Mouse (Mus musculus) forebrain, embryonic 15.5 days (tissue): ENCODE measurements around the gene Ust. TPM values are rescaled to one million over a fixed set of nuclear protein-coding genes. Genes with fewer than 3 reads are reported as not detected.
A peak's percentile ranks its signal among the peaks of the same experiment; 100 is the strongest.

Experiments
- ATAC-seq: fragments of 200-750 bp; cut with Nextera tagmentation; replicated peaks from 2 replicates; pipeline ENCODE4 v1.8.0; 2017; ENCODE audit warnings: mild to moderate bottlenecking, moderate TSS enrichment, moderate library complexity
- H3K27ac ChIP-seq: fragments of 300-500 bp; sonication (generic); replicated peaks from 2 replicates; pipeline ENCODE4 v1.5.1; 2015; ENCODE audit warnings: mild to moderate bottlenecking, inconsistent platforms
- H3K27me3 ChIP-seq: fragments of 300-500 bp; sonication (generic); 2 replicates; pipeline ENCODE4 v1.6.1; 2015; ENCODE audit warnings: inconsistent platforms
- H3K36me3 ChIP-seq: fragments of 300-500 bp; sonication (generic); 2 replicates; pipeline ENCODE4 v1.6.1; 2015; ENCODE audit warnings: mild to moderate bottlenecking, inconsistent platforms
- H3K4me1 ChIP-seq: fragments of 300-500 bp; sonication (generic); 2 replicates; pipeline ENCODE4 v1.6.1; 2015; ENCODE audit warnings: inconsistent platforms
- H3K4me2 ChIP-seq: fragments of 300-500 bp; sonication (generic); replicated peaks from 2 replicates; pipeline ENCODE4 v1.6.1; 2015; ENCODE audit warnings: mild to moderate bottlenecking, inconsistent platforms
- H3K4me3 ChIP-seq: fragments of 300-500 bp; sonication (generic); 2 replicates; pipeline ENCODE4 v1.5.1; 2015; ENCODE audit warnings: mild to moderate bottlenecking, inconsistent platforms
- H3K9ac ChIP-seq: fragments of 300-500 bp; sonication (generic); replicated peaks from 2 replicates; pipeline ENCODE4 v1.6.1; 2015; ENCODE audit warnings: mild to moderate bottlenecking, inconsistent platforms
- H3K9me3 ChIP-seq: fragments of 300-500 bp; sonication (generic); 2 replicates; pipeline ENCODE4 v1.6.1; 2016; ENCODE audit warnings: inconsistent platforms
- WGBS: fragments of 180-500 bp; shearing (Covaris S2); methylation state at CpG from one replicate; pipeline ENCODE4 v1.1.7; 2015; ENCODE audit warnings: mixed read lengths; 5-methylcytosine and 5-hydroxymethylcytosine counted together
- polyA plus RNA-seq: library from polyadenylated mRNA; unstranded; fragments of >200 nt; fragmentation: Nextera tagmentation; extraction: Ambion mirVana; gene quantifications from 2 replicates; pipeline ENCODE4 v1.2.1, GENCODE M21; 2015

Ust gene
- polyA plus RNA-seq, 1 experiment from 2014 or later: 8.1 TPM

DNA sequence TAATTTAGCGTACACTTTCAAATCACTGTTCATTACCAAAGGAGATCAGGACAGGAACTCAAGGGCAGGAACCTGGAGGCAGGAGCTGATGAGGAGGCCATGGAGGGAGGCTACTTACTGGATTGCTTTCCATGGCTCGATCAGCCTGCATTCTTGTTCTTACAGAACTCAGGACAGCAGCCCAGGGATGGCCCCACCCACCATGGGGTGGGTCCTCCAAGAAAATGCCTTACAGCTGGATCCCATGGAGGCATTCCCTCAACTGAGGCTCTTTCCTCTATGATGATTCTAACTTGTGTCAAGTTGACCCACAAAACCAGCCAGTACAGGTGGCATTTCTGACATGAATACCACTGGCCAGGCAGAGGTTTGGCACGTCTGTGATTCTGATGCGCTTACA is 314.9 kb downstream of the Ust start:
- Histone ChIP-seq H3K9ac (no peak overlapping the region), H3K4me2 (no peak overlapping the region), H3K4me1 (no peaks in the 10 kb centered on the region), H3K27me3 (no peaks in the 10 kb centered on the region), H3K36me3 (no peaks in the 10 kb centered on the region), H3K9me3 (no peaks in the 10 kb centered on the region), H3K27ac (no peak overlapping the region), H3K4me3 (no peak overlapping the region)
- 79% methylated on average over 4 of the region's 4 CpGs for WGBS
- ATAC-seq: no peak

DNA sequence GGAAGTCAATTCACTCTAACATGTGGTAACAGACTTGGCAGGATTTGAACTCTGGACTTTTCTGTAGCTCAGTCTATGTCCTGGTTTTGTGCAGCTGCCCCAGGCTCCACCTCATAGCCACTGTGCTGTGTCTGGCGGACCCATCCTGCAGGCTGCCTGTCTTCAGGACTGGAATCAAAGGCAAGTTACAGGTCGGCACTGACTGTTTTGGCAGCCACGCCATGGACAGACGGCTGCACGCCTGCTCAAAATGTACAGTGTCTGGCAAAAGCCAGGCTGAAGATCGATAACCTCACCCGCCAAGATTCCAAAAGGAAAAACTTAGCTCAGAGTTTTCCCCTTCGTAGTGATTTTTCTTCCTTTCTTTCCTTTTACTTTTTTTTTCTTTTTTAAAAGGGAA is 318.8 kb downstream of the Ust start:
- H3K4me1 ChIP-seq: peaks cover 7% of the 10 kb centered on the region
- no peak overlapping the region for H3K4me3 ChIP-seq
- ATAC-seq: no peak
- H3K9ac ChIP-seq: no peak overlapping the region
- H3K27me3 ChIP-seq: no peaks in the 10 kb centered on the region
- H3K27ac ChIP-seq: no peak overlapping the region
- H3K36me3 ChIP-seq: no peaks in the 10 kb centered on the region
- H3K9me3 ChIP-seq: no peaks in the 10 kb centered on the region
- 80% methylated on average over 8 of the region's 8 CpGs for WGBS
- no peak overlapping the region for H3K4me2 ChIP-seq

DNA sequence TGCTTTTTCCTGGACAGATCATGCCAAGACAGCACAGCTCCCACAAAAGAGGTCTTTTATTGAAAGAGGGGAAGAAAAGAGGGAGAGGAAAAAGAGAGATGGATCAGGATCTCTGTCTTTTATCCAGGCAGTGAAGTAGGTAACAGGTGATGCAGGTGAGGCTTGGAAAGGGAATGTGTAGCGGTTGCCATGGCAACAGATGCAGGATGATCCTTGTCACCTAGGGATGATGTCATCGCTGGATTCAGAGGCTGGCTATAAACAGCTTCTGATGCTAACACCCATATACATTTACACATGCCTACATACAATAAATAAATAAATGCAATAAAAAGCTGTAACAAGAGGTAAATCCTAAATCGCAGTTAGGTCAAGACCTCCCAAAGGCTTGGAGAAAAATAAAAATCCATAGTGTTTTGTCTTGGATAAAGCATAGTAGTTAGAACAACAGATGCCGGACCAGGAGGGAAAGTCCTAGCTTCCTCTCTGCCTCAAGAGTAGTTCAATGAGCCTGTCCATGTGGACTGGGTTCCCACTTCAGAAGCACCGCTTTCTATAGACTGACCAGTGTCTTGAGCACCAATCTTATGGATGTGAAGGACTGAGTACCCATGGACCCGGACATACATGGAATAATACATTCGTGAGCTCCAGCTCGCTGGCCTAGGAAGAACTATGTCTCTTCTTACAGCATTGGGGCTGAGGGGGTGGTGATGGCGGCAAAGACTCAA is 319.4 kb downstream of the Ust start:
- H3K36me3 ChIP-seq: no peaks in the 10 kb centered on the region
- no peak overlapping the region for H3K4me3 ChIP-seq
- no peak overlapping the region for H3K27ac ChIP-seq
- H3K4me1 ChIP-seq: peaks cover 7% of the 10 kb centered on the region
- WGBS: 90% methylated on average over 9 of the region's 9 CpGs
- H3K27me3 ChIP-seq: no peaks in the 10 kb centered on the region
- no peak overlapping the region for H3K9ac ChIP-seq
- no peaks in the 10 kb centered on the region for H3K9me3 ChIP-seq
- ATAC-seq: no peak
- H3K4me2 ChIP-seq: no peak overlapping the region

DNA sequence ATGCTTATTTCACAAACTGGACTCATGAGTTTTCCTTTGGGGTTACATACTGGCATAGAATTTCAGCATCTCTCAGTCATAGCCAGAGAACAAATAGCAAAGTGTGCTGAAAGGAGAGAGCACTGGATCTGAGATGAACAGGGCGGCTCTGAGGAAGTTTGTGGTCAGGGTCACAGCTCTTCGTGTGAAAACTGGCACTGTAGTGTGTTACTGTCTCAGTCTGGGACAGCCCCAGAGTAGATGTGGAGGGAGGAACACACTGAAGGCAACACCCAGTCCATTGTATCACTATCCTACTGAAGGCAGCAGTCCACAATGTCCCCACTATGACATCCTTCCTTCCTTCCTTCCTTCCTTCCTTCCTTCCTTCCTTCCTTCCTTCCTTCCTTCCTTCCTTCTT is 321.0 kb downstream of the Ust start:
- Histone ChIP-seq H3K9ac (no peak overlapping the region), H3K4me2 (no peak overlapping the region), H3K36me3 (no peaks in the 10 kb centered on the region), H3K27me3 (no peaks in the 10 kb centered on the region), H3K27ac (no peak overlapping the region), H3K9me3 (no peaks in the 10 kb centered on the region), H3K4me1 (peaks cover 7% of the 10 kb centered on the region), H3K4me3 (no peak overlapping the region)
- no peak for ATAC-seq
- WGBS: 69% methylated on average over 2 of the region's 2 CpGs

DNA sequence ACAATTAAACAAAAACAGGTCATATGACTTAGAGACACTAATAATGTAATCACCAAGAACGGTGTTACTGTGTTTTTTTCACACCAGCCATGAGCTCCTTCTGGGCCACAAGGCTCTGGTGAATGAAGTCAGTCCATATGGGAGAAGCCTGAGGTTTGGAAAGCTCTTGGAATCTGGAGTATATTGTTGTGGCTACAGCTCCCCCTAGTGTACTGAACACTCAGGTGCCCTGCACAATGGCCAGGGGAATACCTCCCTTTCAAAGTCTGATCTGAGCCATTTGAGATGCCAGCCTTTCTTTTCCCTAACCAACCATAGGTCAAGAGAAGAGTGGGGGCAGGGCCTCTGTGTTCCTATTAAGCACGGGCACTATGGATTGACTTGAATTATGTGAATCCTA is 322.3 kb downstream of the Ust start:
- no peak overlapping the region for H3K9ac ChIP-seq
- no peaks in the 10 kb centered on the region for H3K9me3 ChIP-seq
- H3K4me1 ChIP-seq: peaks cover 7% of the 10 kb centered on the region
- WGBS: 7% methylated on average over 2 of the region's 2 CpGs
- H3K27me3 ChIP-seq: no peaks in the 10 kb centered on the region
- ATAC-seq: peak; percentile 95
- no peak overlapping the region for H3K4me2 ChIP-seq
- no peak overlapping the region for H3K4me3 ChIP-seq
- H3K27ac ChIP-seq: no peak overlapping the region
- H3K36me3 ChIP-seq: no peaks in the 10 kb centered on the region

DNA sequence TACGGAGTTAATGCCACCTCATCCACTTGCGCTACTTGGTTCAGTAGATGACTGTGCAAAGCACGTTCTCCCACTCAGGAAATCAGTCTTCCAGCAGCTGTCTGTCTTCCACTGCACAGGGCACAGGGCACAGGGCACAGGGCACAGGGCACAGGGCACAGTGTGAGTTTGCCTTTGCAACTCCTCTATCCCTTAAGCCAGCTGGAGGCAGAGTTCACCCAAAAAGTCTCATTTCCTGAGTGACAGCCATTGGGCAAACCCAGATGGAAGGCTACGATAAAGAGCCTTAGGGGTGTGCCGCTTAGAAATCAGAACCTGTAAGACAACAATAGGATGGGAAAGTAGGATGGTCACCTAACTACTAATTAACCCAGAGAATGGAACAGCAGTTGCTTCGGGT is 322.9 kb downstream of the Ust start:
- no peak overlapping the region for H3K27ac ChIP-seq
- ATAC-seq: peak; percentile 18; the same call in 1 of the 2 replicates
- no peaks in the 10 kb centered on the region for H3K27me3 ChIP-seq
- peaks cover 7% of the 10 kb centered on the region for H3K4me1 ChIP-seq
- no peaks in the 10 kb centered on the region for H3K36me3 ChIP-seq
- no peak overlapping the region for H3K4me3 ChIP-seq
- no peaks in the 10 kb centered on the region for H3K9me3 ChIP-seq
- 64% methylated on average over 6 of the region's 6 CpGs for WGBS
- no peak overlapping the region for H3K9ac ChIP-seq
- no peak overlapping the region for H3K4me2 ChIP-seq

DNA sequence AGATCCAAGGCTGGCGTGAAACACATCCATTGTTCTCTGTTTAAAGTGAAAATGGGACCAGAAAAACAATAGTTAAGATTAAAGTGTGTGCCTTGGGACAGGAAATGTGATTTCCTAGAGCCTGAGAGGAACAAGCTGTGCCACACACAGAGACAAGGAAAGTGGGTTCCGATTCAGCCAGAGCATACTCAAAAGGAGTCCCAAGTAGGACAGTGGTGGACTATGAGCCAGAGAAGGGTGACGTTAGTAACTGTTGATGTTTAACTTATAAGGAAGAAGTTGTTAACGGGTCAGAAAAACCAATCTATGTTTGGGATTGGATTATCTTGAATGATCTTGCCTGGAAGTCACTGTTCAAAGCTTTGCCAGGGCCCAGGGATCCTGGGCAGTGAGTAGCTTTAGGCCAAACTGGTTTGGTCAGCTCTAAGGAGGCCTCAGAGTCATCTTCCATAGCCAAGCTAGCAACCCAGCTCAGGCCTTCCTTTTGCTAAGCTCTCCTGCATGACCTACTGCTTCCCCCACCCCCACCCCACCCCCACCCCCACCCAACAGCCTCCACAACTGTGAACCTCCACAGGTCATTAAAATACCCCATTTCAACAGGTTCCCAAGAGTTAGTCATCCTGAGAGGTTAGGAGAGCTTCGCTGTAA is 329.2 kb downstream of the Ust start:
- no peaks in the 10 kb centered on the region for H3K36me3 ChIP-seq
- no peak overlapping the region for H3K4me2 ChIP-seq
- H3K9ac ChIP-seq: no peak overlapping the region
- H3K4me3 ChIP-seq: no peak overlapping the region
- 86% methylated on average over 5 of the region's 5 CpGs for WGBS
- H3K27ac ChIP-seq: no peak overlapping the region
- ATAC-seq: no peak
- H3K4me1 ChIP-seq: no peaks in the 10 kb centered on the region
- H3K9me3 ChIP-seq: no peaks in the 10 kb centered on the region
- no peaks in the 10 kb centered on the region for H3K27me3 ChIP-seq

DNA sequence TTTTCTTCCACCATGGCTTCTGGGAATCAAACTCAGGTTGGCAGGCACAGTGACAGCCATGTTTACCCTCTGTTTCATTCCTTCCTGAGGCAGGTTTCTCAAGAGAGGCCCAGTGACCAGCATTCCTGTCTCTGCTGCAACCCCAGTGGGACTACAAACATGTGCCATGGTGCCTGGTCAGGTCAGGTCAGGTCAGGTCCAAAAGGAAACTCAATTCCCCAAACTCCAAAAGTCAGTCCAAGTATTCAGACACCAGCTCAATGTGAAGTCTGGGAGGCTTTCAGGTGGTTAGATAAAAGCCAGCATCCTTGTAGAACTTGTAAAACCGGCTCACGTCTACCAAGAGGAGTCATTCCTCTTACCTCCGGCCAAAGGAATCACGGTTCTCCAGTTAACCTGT is 333.0 kb downstream of the Ust start:
- Histone ChIP-seq H3K4me2 (no peak overlapping the region), H3K27ac (no peak overlapping the region), H3K4me3 (no peak overlapping the region), H3K4me1 (no peaks in the 10 kb centered on the region), H3K9ac (no peak overlapping the region), H3K9me3 (no peaks in the 10 kb centered on the region), H3K27me3 (no peaks in the 10 kb centered on the region), H3K36me3 (no peaks in the 10 kb centered on the region)
- 89% methylated on average over 4 of the region's 4 CpGs for WGBS
- no peak for ATAC-seq

DNA sequence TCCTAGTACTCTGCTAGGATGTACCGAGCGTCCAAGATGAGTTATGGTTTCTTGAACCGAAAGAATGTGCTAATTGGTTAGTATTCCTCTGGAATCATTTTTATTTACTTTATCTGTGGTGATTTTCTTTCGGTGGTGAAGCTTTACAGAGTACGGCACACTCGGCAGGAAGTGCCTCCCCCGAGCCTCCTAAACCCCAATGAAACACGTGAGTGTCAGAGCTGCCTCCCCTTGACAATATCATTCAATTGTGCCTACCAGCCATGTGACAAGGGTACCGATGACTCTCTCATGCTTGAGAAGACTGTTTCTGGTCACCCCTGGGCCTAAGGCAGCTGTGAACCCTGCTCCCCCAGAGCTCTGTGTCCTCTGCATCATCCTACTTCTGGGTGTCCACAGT is 333.9 kb downstream of the Ust start:
- H3K4me3 ChIP-seq: no peak overlapping the region
- no peaks in the 10 kb centered on the region for H3K36me3 ChIP-seq
- no peak overlapping the region for H3K9ac ChIP-seq
- H3K27ac ChIP-seq: no peak overlapping the region
- ATAC-seq: no peak
- no peaks in the 10 kb centered on the region for H3K9me3 ChIP-seq
- no peaks in the 10 kb centered on the region for H3K27me3 ChIP-seq
- H3K4me2 ChIP-seq: no peak overlapping the region
- H3K4me1 ChIP-seq: no peaks in the 10 kb centered on the region
- 81% methylated on average over 9 of the region's 9 CpGs for WGBS

DNA sequence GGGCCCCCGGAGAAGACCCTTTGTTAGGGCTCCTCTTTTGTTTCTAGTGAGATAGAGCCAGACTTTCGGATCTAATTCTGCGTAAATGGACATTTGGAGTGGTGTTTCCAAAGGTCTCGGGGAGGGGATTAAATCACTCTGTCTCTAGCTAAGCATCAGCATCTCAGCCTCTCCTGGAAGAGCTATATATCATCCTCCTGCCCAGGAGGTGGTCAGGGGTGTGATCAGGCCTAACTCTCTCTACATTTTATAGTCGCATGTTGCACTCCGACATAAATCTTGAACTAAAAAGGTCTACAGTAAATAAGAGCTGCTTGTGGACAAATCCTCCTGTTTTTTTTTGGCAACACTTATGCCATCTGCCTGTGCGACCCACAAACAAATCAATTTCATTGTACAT is 335.5 kb downstream of the Ust start:
- ATAC-seq: no peak
- no peak overlapping the region for H3K9ac ChIP-seq
- H3K4me1 ChIP-seq: no peaks in the 10 kb centered on the region
- no peaks in the 10 kb centered on the region for H3K36me3 ChIP-seq
- H3K4me3 ChIP-seq: no peak overlapping the region
- no peaks in the 10 kb centered on the region for H3K27me3 ChIP-seq
- no peak overlapping the region for H3K4me2 ChIP-seq
- H3K9me3 ChIP-seq: no peaks in the 10 kb centered on the region
- 76% methylated on average over 7 of the region's 7 CpGs for WGBS
- no peak overlapping the region for H3K27ac ChIP-seq

DNA sequence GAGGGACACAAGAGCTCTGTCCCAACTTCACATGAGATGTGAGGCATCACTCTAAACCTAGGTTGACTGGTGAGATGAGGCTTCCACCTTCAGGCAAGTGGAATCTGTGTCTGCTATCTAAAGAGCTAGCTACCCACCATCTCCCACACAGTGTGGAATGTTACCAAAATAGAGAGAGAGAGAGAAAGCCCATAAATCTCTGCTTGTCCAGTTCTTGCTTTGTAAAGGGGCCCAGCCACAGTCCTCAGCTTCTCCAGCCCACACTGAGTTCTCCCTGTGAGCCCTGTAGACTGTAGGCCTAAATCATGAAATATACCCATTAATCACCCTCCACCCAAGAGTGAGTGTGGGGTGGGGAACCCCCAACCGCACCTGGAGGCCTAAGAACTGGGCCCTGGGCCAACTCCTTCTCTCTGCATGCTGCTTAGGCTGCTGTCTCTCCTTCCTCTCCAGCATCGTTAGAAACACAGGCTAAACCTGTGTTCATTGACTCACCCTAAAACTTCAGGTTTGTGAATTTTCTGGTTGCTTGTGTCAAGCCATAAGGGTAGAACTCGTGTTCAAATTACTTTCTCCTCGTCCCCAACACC is 336.9 kb downstream of the Ust start:
- no peaks in the 10 kb centered on the region for H3K27me3 ChIP-seq
- H3K9ac ChIP-seq: no peak overlapping the region
- peaks cover 5% of the 10 kb centered on the region for H3K4me1 ChIP-seq
- no peak overlapping the region for H3K4me2 ChIP-seq
- WGBS: 73% methylated on average over 4 of the region's 4 CpGs
- no peaks in the 10 kb centered on the region for H3K36me3 ChIP-seq
- H3K9me3 ChIP-seq: no peaks in the 10 kb centered on the region
- no peak overlapping the region for H3K4me3 ChIP-seq
- H3K27ac ChIP-seq: no peak overlapping the region
- no peak for ATAC-seq

DNA sequence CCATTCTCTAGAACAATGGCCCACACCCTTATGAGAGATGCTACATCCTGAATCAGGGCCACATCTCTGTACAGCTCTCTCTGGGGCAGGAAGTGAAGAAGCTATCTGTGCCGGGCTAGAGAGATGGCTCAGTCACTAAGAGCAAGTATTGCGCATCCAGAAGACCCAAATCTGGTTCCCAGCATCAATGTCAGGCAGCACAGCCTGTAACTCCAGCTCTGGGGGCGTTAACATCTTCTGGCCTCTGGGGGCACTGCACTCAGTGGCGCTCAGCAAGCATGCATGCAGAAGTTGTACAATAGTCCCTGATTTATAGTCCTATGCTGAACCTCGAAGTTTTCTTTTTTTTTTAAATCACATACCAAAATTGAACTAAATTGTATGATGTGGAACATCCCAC is 341.0 kb downstream of the Ust start:
- no peaks in the 10 kb centered on the region for H3K27me3 ChIP-seq
- H3K27ac ChIP-seq: no peak overlapping the region
- peaks cover 20% of the 10 kb centered on the region for H3K4me1 ChIP-seq
- 80% methylated on average over 5 of the region's 5 CpGs for WGBS
- no peak overlapping the region for H3K4me2 ChIP-seq
- no peak overlapping the region for H3K4me3 ChIP-seq
- no peak for ATAC-seq
- H3K9me3 ChIP-seq: no peaks in the 10 kb centered on the region
- no peak overlapping the region for H3K9ac ChIP-seq
- no peaks in the 10 kb centered on the region for H3K36me3 ChIP-seq
